Mouse (Mus musculus): ENCODE measurements at regions not wholly inside any gene's neighbourhood (a gene's known extent, or its start where the extent isn't known, plus 50 kb on each side); places are given as distances from the start of the nearest gene placed in this dataset.

- no peak for DNase-seq (ENCODE audit: low spot score in 2 of 2)
These were observed 169.7 kb upstream of the Serpine2 start for GRCm38 (mm10) chr1:80030635-80031034.

- no peak for DNase-seq (ENCODE audit: low spot score in 2 of 2)
These were observed 169.2 kb upstream of the Serpine2 start for GRCm38 (mm10) chr1:80030224-80030623.

GRCm38 (mm10) chr1:80025863-80026616 lies 165.1 kb upstream of the Serpine2 start:
- DNase-seq (ENCODE audit: low spot score in 2 of 2): no peak

- DNase-seq (ENCODE audit: low spot score in 2 of 2): no peak
These were observed 162.6 kb upstream of the Serpine2 start for GRCm38 (mm10) chr1:80023518-80024095.

- no peak for DNase-seq (ENCODE audit: low spot score in 2 of 2)
These were observed 160.9 kb upstream of the Serpine2 start for GRCm38 (mm10) chr1:80021866-80022265.

- DNase-seq (ENCODE audit: low spot score in 2 of 2): no peak
These were observed 157.5 kb upstream of the Serpine2 start for GRCm38 (mm10) chr1:80018391-80019065.

GRCm38 (mm10) chr1:80015474-80015873 lies 154.5 kb upstream of the Serpine2 start:
- DNase-seq (ENCODE audit: low spot score in 2 of 2): no peak

- DNase-seq (ENCODE audit: low spot score in 2 of 2): no peak
These were observed 153.6 kb upstream of the Serpine2 start for GRCm38 (mm10) chr1:80014586-80014985.

GRCm38 (mm10) chr1:80010724-80011123 lies 149.7 kb upstream of the Serpine2 start:
- no peak for DNase-seq (ENCODE audit: low spot score in 2 of 2)

- DNase-seq (ENCODE audit: low spot score in 2 of 2): no peak
These were observed 138.1 kb upstream of the Serpine2 start for GRCm38 (mm10) chr1:79999081-79999480.

GRCm38 (mm10) chr1:79997911-79998310 lies 136.9 kb upstream of the Serpine2 start:
- DNase-seq (ENCODE audit: low spot score in 2 of 2): no peak

GRCm38 (mm10) chr1:79997456-79997855 lies 136.5 kb upstream of the Serpine2 start:
- no peak for DNase-seq (ENCODE audit: low spot score in 2 of 2)

- no peak for DNase-seq (ENCODE audit: low spot score in 2 of 2)
These were observed 123.7 kb upstream of the Serpine2 start for GRCm38 (mm10) chr1:79984721-79985120.

GRCm38 (mm10) chr1:79982678-79983280 lies 121.8 kb upstream of the Serpine2 start:
- DNase-seq (ENCODE audit: low spot score in 2 of 2): no peak

GRCm38 (mm10) chr1:79979863-79980262 lies 118.9 kb upstream of the Serpine2 start:
- DNase-seq (ENCODE audit: low spot score in 2 of 2): no peak

- no peak for DNase-seq (ENCODE audit: low spot score in 2 of 2)
These were observed 117.2 kb upstream of the Serpine2 start for GRCm38 (mm10) chr1:79978156-79978555.

- no peak for DNase-seq (ENCODE audit: low spot score in 2 of 2)
These were observed 95.1 kb upstream of the Serpine2 start for GRCm38 (mm10) chr1:79956121-79956520.

- no peak for DNase-seq (ENCODE audit: low spot score in 2 of 2)
These were observed 83.3 kb upstream of the Serpine2 start for GRCm38 (mm10) chr1:79944231-79944630.

- no peak for DNase-seq (ENCODE audit: low spot score in 2 of 2)
These were observed 71.5 kb upstream of the Serpine2 start for GRCm38 (mm10) chr1:79932435-79932834.

GRCm38 (mm10) chr1:79927740-79928139 lies 66.8 kb upstream of the Serpine2 start:
- no peak for DNase-seq (ENCODE audit: low spot score in 2 of 2)

GRCm38 (mm10) chr1:79925776-79926175 lies 64.8 kb upstream of the Serpine2 start:
- DNase-seq (ENCODE audit: low spot score in 2 of 2): no peak

GRCm38 (mm10) chr1:79921890-79922289 lies 60.9 kb upstream of the Serpine2 start:
- no peak for DNase-seq (ENCODE audit: low spot score in 2 of 2)

- DNase-seq (ENCODE audit: low spot score in 2 of 2): no peak
These were observed 60.4 kb upstream of the Serpine2 start for GRCm38 (mm10) chr1:79921333-79921732.

All from thymus, postnatal 10 days (tissue).